ENCODE assay signal across 14 mouse cellular contexts in the genomic region with DNA sequence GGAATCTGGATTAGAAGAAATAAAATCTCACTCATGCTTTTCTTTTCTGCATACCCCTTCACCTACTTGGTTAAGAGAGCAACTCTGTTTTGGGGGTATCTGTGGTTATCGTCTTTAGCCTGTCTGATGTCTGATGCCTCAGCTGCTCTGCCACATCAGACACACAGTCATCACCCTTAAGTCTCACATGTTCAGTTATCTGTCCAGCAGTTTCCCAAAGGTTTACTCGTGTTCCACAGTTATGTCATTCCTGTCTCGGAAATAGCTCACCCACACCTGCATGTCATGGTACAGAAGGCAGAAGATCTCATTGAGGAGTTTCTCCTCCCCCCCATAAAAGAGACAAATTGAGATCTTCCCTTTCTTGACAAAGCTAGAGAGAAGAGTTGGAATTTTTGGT. TPM values are rescaled to one million over a fixed set of nuclear protein-coding genes. Genes with fewer than 3 reads are reported as not detected.
"Had no signal": no experiment of that assay in that cellular context is flagged by ENCODE, and none has a peak within 500 bp of the region (broad histone marks: within the 10 kb centered on the region; RNA-seq: fewer than 3 reads in every experiment).

No protein-coding gene starts in this region.

- H3K4me3 ChIP-seq: liver, embryonic 15.5 days; lung, embryonic 15.5 days; midbrain, embryonic 13.5 days; midbrain, embryonic 15.5 days; neural tube, embryonic 13.5 days; neural tube, embryonic 15.5 days; stomach, embryonic 15.5 days had no signal

- H3K27me3 ChIP-seq: lung, embryonic 15.5 days; midbrain, embryonic 13.5 days; midbrain, embryonic 15.5 days; neural tube, embryonic 13.5 days; neural tube, embryonic 15.5 days; stomach, embryonic 15.5 days had no signal

- H3K4me2 ChIP-seq: lung, embryonic 15.5 days; midbrain, embryonic 11.5 days; midbrain, embryonic 13.5 days; midbrain, embryonic 15.5 days; neural tube, embryonic 13.5 days; neural tube, embryonic 15.5 days; stomach, embryonic 15.5 days had no signal

- H3K36me3 ChIP-seq: liver, embryonic 15.5 days; lung, embryonic 15.5 days; midbrain, embryonic 13.5 days; midbrain, embryonic 15.5 days; neural tube, embryonic 13.5 days; neural tube, embryonic 15.5 days; stomach, embryonic 15.5 days had no signal

- DNase-seq: liver, postnatal 0 days; lung, adult 2 months; right cerebral cortex, adult 18-20 months; right cerebral cortex, postnatal 25 days; right cerebral cortex, postnatal 4 days had no signal

RNA-seq across cellular contexts. Expression of gene Eaf2, which starts 54.1 kb away (rescaled TPM):
- polyA plus RNA-seq: macrophage had no signal
